Mouse (Mus musculus) layer of hippocampus, adult 11-12 months (tissue): ENCODE measurements at regions not wholly inside any gene's neighbourhood (a gene's known extent, or its start where the extent isn't known, plus 50 kb on each side); places are given as distances from the start of the nearest gene placed in this dataset.

Experiments
- DNase-seq: peaks from one replicate; pipeline ENCODE4 v3.0.0; 2022; ENCODE audit warnings: low spot score

GRCm38 (mm10) chr11:25335667-25336066 lies 874.9 kb downstream of the 5730522E02Rik start:
- no peak for DNase-seq

DNA sequence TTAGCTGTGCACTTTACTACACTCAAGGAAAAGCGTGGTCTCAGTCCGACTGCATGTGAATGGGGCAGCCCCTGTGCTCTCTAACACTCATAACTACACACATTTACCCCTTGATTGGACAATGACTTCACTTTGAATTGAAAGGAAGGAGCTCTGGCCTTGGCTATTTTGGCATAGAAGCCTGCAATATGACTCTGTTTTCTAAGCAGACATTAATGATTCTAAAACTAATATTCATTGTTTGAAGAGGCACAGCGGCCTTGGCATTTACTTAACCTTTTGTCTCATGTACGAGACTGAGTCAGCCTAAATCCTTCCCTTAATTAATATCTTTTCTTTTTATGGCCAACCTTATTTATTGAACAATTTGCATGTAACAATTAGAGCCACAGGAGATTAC lies 879.9 kb downstream of the 5730522E02Rik start:
- no peak for DNase-seq

DNA sequence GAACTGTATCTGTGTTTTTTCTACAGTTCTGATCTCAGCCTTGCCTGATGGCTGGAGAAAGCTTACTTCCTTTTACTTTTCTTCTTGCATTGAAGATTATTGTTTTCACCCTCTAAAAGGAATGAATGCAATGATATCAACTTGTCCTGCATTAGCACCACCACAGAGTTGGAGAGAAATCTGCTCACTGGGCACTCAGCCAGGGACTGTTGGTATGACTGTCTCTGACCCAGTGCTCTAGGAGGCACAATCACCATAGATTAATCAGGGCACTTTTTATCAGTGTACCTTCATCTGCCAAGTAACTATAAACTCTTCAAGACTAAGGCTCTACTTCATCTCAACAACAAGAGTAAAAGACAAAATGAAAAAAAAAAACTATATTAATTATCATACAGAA lies 888.1 kb downstream of the 5730522E02Rik start:
- DNase-seq, result no peak

DNA sequence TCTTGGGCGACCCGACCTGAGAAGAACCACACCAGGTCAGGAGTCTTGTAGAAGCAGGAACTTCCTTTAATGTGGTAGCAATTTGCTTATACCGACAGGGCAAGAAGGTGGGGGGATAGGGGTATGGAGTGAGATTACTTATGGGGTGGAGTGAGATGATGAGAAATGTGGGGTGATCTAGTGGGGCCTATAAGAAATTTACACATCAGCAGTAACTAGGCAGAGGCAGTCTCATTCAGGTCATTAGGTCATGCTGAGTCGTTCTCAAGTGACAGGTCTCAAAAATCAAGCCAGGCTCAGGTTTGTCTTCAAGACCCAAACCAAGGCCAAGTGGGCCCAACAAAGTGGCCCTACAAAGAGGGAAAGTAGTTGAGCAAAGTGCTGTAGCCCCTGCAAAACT lies 889.1 kb downstream of the 5730522E02Rik start:
- DNase-seq, result no peak

GRCm38 (mm10) chr11:25314645-25315044 lies 895.9 kb downstream of the 5730522E02Rik start:
- peak; percentile 57 for DNase-seq

DNA sequence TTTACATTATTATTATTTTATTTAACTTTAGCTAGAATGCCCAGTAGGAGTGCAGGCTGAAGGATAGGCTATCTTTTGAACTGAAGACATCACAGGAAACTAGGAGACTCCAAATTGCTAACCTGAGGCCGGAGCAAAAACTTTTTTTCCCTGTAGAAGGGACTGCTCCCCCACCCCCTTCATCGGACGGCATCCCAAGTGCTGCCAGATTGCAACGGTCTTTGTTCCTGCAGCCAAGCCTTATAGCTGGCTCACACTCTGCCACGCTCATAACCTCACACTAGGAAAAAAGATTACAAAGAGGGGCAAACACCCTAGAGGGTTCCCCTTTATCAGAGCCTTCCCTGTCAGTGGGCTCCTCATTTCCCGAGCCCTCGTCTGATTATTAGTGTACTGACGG lies 896.7 kb downstream of the 5730522E02Rik start:
- DNase-seq, result no peak

- DNase-seq, result no peak
Measured at GRCm38 (mm10) chr11:25313308-25313707, 897.3 kb downstream of the 5730522E02Rik start.

DNA sequence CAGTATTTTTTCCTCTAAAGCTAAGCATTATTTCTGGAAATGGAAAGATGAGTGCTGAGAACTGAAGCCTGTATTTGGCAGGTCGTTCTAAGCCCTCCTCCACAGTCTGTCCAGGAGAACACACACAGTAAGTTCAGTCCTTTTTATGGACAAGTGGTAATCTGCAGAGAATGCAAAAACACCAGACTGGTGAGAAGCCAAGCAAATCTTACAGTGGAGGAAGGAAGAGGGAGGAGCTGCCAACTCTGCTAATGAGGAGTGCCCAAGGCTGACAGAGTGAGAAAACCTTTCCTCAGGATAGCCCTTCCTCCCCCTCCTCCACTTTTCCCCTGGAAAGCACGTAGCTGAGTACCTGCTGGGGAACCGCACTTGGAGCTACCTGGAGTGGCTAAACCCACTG lies 899.8 kb downstream of the 5730522E02Rik start:
- DNase-seq, result no peak

DNA sequence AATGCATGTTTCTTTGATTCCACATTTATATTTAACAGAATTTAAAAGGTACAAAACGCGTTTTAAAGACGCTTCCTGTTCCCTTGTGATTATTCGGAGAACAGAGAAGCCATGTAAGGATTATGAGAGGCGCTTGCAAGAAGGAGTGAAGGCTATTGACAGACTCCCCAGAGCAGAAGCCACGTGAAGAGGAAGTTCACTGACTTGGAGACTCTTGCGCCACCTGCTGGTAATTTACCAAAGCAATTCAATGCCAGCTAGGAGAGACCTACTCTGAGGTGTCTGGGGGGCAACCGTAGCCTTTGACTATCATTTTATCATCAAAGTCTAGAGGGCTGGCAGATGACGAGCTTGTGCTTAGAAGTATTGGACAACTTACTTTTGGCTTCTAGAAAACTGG lies 909.4 kb downstream of the 5730522E02Rik start:
- peak; percentile 72 for DNase-seq

- no peak for DNase-seq
Measured at GRCm38 (mm10) chr11:25288346-25288745, 922.2 kb downstream of the 5730522E02Rik start.

- DNase-seq, result peak; percentile 9
Measured at GRCm38 (mm10) chr11:25287458-25288247, 922.9 kb downstream of the 5730522E02Rik start.

DNA sequence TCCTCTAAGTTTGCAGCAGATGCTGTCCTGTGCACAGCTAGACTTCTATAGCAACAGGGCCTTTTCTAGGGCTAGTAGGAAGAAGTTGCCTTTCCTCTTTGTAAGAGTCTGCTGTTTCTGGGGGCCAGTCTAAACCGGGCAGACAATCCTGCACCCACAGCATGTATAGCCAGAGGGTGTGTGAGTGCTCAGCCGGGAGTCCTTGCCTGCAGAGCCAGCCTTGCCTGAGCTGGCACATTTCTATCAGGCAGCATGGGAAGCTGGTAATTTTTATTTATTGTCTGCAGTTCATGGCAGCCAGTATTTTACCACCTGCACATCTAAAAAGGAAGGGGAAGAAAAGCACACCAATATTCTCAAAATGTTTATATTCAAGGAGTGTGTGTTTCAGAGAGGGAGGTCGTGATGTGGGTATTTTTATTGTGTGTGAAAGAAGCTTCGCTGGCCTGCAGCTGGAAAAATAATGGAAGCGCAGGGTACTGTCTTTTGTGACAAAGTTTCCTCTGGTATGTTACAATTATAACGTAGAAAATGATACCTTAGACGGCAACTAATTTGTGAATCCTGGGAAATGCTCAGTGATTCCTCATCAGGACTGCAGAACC lies 940.5 kb downstream of the 5730522E02Rik start:
- DNase-seq, result no peak

DNA sequence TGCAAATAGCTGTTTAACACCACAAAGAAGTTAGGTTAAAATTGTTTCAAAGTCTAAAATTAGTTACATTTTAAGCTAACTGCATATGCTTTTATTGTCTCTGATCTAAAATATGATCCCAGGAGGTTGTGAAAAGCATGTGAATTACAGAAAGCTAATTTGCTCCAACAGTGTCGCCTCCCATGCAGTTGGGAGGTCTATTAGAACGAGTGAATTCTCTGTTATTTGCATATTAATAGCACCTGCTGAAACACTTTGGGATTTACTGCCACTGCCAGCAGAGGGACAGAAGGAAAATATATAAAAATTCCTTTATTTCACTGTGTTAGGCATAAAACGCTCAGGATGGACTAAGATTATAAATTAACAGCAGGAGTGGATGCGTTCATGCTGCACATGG lies 947.7 kb downstream of the 5730522E02Rik start:
- DNase-seq, result no peak

DNA sequence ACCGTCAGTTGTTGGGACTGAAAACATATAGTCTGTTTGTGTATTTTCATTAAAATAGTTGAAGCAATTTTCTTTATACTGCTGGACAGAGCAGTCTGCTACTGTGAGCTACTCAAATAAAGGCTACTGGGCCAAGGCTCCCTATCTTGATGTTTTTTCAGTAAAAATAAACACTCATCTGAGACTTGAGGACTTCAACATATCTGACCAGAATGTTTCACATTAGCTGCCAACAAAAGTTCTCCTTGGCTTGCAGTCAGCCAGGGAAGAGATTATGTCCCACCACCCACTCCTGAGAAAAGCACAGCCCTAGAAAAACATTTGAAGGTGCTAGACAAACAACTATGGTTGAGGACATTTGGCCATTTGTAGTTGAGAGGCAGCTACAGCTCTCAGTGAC lies 950.9 kb downstream of the 5730522E02Rik start:
- DNase-seq, result no peak

- DNase-seq, result peak; percentile 54
Measured at GRCm38 (mm10) chr11:25233360-25233890, 977.1 kb downstream of the 5730522E02Rik start.
